Mouse (Mus musculus) megakaryocyte, embryonic 14.5 days (primary cell): ENCODE measurements around the gene Psen2.

Experiments used
- FLI1 ChIP-seq: IDR thresholded peaks from 2 replicates; pipeline ENCODE4 v1.6.1; 2012; ENCODE audit warnings: low read length, inconsistent platforms, mixed read lengths
- GATA1 ChIP-seq: IDR thresholded peaks from 3 replicates; pipeline ENCODE4 v1.6.1; 2012; ENCODE audit warnings: mixed read lengths, low read length, inconsistent platforms, borderline replicate concordance

GRCm38 (mm10) chr1:180259753-180260152 is 3.5 kb downstream of the Psen2 start:
- TF ChIP-seq FLI1: no peak
- TF ChIP-seq GATA1: no peak
